Mouse (Mus musculus) liver, postnatal 0 days (tissue): ENCODE measurements around the gene Slc6a6.

Experiments
- CTCF ChIP-seq: sonication (generic); IDR thresholded peaks from 2 replicates; pipeline ENCODE4 v1.5.1; 2016; ENCODE audit warnings: antibody characterized with exemption, low read depth
- EP300 ChIP-seq: IDR thresholded peaks from 2 replicates; pipeline ENCODE4 v1.6.1; 2016; ENCODE audit warnings: antibody characterized with exemption, low read depth, mild to moderate bottlenecking

DNA sequence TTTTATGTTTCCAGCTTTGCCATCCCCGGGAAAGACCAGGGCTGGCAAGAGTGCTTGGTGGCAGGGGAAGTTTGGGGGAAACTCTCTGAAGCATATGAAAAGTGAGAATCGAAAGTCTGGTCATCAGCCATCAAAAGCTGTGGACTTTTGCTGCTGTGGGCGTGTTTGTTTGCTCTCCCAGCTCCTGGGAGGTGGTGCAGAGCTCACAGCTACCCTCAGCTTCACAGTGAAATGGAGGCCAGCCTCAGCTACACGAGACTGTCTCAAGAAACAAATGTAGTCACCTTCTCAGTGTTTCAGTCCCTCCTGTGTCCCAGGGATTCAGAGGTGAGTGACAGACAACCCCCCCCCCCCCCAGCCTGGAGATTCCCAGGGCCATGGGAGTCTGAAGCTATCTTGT, 21.8 kb downstream of the Slc6a6 start:
- no peak for TF ChIP-seq EP300
- TF ChIP-seq CTCF, result no peak
